Mouse (Mus musculus) midbrain, embryonic 11.5 days (tissue): ENCODE data around the gene Kcnn1. TPM values are rescaled to one million over a fixed set of nuclear protein-coding genes. Genes with fewer than 3 reads are reported as not detected.

Experiments used
- ATAC-seq: fragments of 200-750 bp; cut with Nextera tagmentation; 2 replicates; pipeline ENCODE4 v1.8.0; 2017; ENCODE audit warnings: moderate TSS enrichment, moderate library complexity; ENCODE audit not compliant: low FRiP score
- DNase-seq: peaks from one replicate; pipeline ENCODE4 v3.0.0; 2015; ENCODE audit warnings: low spot score; ENCODE audit errors: missing footprints
- H3K27ac ChIP-seq: fragments of 300-500 bp; sonication (generic); 2 replicates; pipeline ENCODE4 v1.5.1; 2014; ENCODE audit warnings: low read depth, low read length
- H3K27me3 ChIP-seq: fragments of 300-500 bp; sonication (generic); 2 replicates; pipeline ENCODE4 v1.6.1; 2014; ENCODE audit warnings: mild to moderate bottlenecking, low read length, moderate library complexity, mixed read lengths; ENCODE audit not compliant: control insufficient read depth, insufficient read depth
- H3K36me3 ChIP-seq: fragments of 300-500 bp; sonication (generic); 2 replicates; pipeline ENCODE4 v1.6.1; 2014; ENCODE audit warnings: mild to moderate bottlenecking, low read length, moderate library complexity, mixed read lengths; ENCODE audit not compliant: control insufficient read depth, insufficient read depth
- H3K4me1 ChIP-seq: fragments of 300-500 bp; sonication (generic); 2 replicates; pipeline ENCODE4 v1.6.1; 2014; ENCODE audit warnings: low read length; ENCODE audit not compliant: control insufficient read depth, insufficient read depth
- H3K4me2 ChIP-seq: fragments of 300-500 bp; sonication (generic); 2 replicates; pipeline ENCODE4 v1.6.1; 2014; ENCODE audit warnings: mild to moderate bottlenecking, moderate library complexity
- H3K4me3 ChIP-seq: fragments of 300-500 bp; sonication (generic); 2 replicates; pipeline ENCODE4 v1.5.1; 2014; ENCODE audit warnings: low read depth, low read length
- H3K9ac ChIP-seq: fragments of 300-500 bp; sonication (generic); 2 replicates; pipeline ENCODE4 v1.6.1; 2014; ENCODE audit warnings: low read length
- H3K9me3 ChIP-seq: fragments of 300-500 bp; sonication (generic); 2 replicates; pipeline ENCODE4 v1.6.1; 2016; ENCODE audit warnings: low read length; ENCODE audit not compliant: control insufficient read depth
- WGBS: fragments of 180-500 bp; shearing (Covaris S2); extraction: QIAGEN DNeasy Blood & Tissue Kit; methylation state at CpG from one replicate; pipeline ENCODE4 v1.1.7; 2014; 5-methylcytosine and 5-hydroxymethylcytosine counted together
- polyA plus RNA-seq: library from polyadenylated mRNA; unstranded; fragments of >200 nt; fragmentation: Nextera tagmentation; extraction: Ambion mirVana; gene quantifications from 2 replicates; pipeline ENCODE4 v1.2.1, GENCODE M21; 2014

The Kcnn1 gene
- polyA plus RNA-seq, 1 experiment from 2014 or later: 12.4 TPM

DNA sequence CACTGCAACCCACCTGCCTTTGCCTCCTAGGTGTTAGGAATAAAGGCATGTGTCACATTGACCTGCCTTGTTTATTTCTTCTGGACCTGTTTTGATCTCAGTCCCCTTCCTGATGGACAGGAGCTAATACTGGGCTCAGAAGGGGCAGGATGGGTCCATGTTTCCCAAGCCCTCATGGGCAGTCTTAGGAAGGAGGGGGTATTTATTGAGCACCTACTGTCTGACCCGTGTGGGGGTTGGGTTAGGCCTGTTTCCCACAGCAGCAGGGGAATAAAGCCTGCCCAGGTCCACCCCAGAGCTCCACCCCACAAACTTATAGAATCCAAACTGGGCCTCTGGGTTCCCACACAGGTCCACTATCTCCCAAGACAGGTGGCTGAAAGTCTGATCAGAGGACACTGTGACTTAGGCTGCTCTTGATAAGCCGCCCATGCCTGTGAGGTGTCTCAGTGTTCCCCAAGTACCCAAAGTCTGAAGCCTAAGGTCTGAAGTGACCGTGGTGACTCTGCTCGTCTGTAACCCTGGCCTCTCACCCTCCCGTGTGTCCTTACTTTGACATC is 19.8 kb downstream of the Kcnn1 start:
- 81% methylated on average over 5 of the region's 5 CpGs for WGBS
- Histone ChIP-seq H3K4me3 (no peak overlapping the region), H3K9me3 (no peaks in the 10 kb centered on the region), H3K9ac (no peak overlapping the region), H3K4me1 (peaks cover 6% of the 10 kb centered on the region), H3K27me3 (no peaks in the 10 kb centered on the region; the same call in 1 of the 2 replicates), H3K36me3 (no peaks in the 10 kb centered on the region), H3K4me2 (no peak overlapping the region), H3K27ac (no peak overlapping the region)
- no peak for DNase-seq
- no peak for ATAC-seq

DNA sequence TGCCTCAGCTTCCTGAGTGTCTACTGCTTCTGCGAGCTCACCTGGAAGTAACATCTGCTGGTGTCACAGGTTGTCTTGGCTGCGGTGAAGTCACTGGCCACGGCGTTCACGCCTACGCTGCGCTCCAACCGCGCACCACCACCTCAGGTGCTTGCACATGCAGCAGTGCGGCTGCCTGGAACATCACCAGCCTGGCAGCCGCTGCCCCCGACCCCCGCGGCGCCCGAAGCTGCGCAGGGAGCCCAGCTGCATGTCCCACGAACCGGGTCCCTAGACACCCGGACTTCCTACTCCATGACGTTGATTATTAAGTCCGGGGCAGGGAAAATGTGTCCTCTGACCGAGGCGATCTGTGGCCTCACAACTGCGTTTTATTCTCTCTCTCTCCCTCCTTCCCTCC is 20.6 kb downstream of the Kcnn1 start:
- WGBS: 74% methylated on average over 25 of the region's 25 CpGs
- Histone ChIP-seq H3K36me3 (no peaks in the 10 kb centered on the region), H3K4me2 (no peak overlapping the region), H3K9ac (no peak overlapping the region), H3K27ac (no peak overlapping the region; the same call in 1 of the 2 replicates), H3K4me1 (peaks cover 6% of the 10 kb centered on the region), H3K9me3 (no peaks in the 10 kb centered on the region), H3K4me3 (no peak overlapping the region), H3K27me3 (no peaks in the 10 kb centered on the region; the same call in 1 of the 2 replicates)
- ATAC-seq (no peak), DNase-seq (no peak)

DNA sequence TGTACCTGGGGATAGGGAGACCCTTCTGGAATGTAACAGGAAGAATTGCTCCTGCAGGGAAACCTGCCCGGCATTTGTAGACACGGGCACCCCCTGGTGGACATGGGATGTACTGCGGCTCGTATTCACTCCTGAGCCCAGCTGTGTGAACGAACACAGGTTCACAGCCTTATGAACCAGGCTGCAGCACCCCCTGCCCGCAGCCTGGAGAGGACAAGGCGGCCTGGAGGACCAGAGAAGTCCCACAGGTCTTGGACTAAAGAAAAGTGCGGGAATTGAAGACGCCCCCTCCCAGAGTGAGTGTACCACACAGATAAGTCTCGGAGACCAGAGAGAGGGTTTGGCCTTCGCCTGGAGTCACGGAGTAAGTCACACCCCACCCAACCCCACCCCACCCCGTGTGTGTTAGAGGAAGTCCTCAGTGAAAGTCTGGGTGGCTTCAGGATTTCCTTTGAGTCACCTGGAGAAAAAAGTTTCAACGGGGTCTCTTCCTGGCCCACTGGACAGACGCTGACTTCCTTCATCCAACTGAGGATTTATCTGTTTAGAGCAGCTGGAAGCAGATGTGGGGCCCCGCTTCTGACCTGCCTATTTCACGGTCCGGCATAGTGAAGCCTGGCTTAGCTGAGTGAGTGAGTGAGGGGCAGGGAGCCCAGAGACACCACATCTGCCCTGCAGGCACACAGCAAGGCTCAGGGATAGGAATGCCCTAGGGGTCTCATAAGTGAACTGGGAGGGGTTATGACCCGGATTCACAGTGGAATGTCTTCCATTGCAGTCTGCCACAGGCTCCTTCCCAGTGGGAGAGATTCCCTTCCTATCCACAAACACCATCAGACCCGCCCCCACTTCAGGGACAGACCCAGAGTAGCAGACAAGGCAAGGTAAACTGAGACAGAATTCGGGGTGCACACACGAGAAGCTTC is 21.6 kb downstream of the Kcnn1 start:
- no peak overlapping the region; the same call in 1 of the 2 replicates for H3K4me2 ChIP-seq
- H3K27ac ChIP-seq: no peak overlapping the region
- no peak overlapping the region for H3K4me3 ChIP-seq
- no peaks in the 10 kb centered on the region; the same call in 1 of the 2 replicates for H3K27me3 ChIP-seq
- no peak for ATAC-seq
- no peak overlapping the region; the same call in 1 of the 2 replicates for H3K9ac ChIP-seq
- H3K36me3 ChIP-seq: no peaks in the 10 kb centered on the region
- 39% methylated on average over 22 of the region's 22 CpGs for WGBS
- H3K9me3 ChIP-seq: no peaks in the 10 kb centered on the region
- peak; percentile 99 for DNase-seq
- H3K4me1 ChIP-seq: peaks cover 6% of the 10 kb centered on the region

DNA sequence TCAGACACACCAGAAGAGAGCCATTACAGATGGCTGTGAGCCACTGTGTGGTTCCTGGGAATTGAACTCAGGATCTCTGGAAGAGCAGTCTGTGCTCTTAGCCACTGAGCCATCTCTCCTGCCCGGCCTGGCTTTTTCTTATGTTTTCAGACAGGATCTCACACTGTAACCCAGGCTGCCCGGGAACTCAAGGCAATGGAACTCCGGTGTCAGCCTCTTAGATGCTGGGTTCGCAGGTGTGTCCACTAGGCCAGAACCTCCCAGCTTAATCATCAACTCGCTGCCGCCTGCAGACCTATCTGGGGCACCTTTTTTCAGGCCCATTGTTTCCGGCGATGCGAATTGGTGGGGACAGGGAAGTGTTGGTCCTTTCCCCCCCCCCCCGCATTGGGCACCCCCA is 22.5 kb downstream of the Kcnn1 start:
- Histone ChIP-seq H3K27me3 (no peaks in the 10 kb centered on the region; the same call in 1 of the 2 replicates), H3K36me3 (no peaks in the 10 kb centered on the region), H3K9ac (no peak overlapping the region), H3K4me3 (no peak overlapping the region), H3K9me3 (no peaks in the 10 kb centered on the region), H3K4me1 (peaks cover 6% of the 10 kb centered on the region), H3K27ac (no peak overlapping the region), H3K4me2 (no peak overlapping the region)
- DNase-seq: no peak
- ATAC-seq: no peak
- WGBS: 55% methylated on average over 10 of the region's 10 CpGs

DNA sequence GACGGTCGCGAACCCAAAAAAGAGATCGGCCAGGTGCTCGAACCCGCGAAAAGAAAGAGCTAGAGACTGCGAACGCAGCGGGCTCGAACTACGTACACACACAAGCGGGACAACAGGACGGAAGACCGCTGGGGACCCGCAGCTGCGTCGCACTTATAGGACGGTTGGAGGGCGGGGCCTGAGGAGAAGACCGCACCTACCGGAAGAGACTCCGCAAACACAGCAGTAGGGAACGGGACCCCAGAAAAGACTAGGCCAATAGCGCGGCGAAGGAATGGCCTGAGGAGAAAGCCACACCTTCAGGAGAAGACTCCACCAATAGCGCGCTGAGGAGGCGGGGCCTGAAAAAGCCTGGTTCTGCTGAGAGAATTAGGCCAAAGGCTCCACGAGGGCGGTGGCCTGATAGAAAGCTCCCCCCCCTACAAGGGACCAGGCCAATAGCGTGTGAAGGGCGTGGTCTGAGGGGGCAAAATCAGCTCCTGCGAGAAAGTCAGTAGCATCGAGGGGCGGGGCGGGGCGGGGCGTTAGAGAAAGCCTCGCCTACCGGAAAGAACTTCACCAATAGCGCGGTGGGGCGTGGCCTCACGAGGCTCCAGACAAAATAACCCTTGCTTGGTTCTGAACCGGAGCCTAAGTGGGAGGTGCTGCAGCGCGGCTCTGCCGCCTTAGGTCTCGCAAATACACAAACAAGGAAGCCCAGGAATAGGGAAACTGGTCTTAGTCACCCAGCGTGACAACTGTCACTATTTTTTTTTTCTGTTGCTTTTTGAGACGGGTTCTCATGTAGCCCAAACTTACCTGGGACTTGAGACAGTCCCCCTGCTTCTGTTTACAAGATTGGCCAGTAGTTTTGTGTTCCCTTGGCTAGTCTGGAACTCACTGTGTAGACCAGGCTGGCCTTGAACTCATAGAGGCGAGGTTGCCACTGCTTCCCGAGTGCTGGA is 23.4 kb downstream of the Kcnn1 start, which contains the start of gene Arrdc2:
Gene Arrdc2, minus strand, starts transcription at position 313 of the 944 bp plus-strand sequence.
- H3K4me3 ChIP-seq: peak within 1 kb of the TSS; percentile 60

DNA sequence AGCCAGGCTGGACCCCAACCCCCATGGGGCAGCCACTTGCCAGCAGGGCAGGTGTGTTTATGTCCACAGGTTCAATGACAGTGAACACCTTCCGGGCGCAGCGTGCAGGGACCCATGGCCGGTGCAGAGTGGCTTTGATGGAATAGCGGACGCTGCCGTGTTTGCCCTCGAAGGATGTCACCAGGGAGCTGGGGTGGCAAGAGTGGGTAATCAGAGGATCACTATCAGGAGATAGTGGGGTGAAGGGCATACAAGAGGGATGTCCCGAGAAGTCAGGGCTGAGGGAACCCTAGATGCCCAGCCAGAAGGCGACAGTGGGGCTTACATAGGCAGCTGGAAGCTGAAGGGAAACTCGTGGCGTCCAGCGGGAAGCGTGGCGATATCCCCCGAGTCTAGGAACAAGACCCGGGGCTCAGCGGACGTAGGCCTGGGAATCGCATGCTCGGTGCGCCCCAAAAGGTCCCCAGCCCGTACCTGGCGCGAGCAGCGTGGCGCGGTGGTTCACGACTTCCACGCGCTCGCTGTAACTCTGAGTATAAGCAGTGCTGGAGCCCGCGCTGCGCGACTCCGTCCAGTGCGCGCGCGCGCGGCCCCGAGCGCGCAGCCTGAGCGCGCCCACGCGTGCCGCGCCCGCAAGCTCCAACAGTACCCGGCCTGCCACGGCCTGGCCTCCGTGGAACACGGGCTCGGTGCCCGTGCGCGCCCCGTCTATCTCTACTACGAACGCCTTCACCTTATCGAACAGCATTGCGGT is 24.2 kb downstream of the Kcnn1 start:
- Histone ChIP-seq H3K9me3 (no peaks in the 10 kb centered on the region), H3K4me1 (peaks cover 6% of the 10 kb centered on the region), H3K36me3 (peaks cover 2% of the 10 kb centered on the region; the same call in 1 of the 2 replicates), H3K4me2 (peak overlapping the region; percentile 78), H3K27me3 (no peaks in the 10 kb centered on the region; the same call in 1 of the 2 replicates), H3K9ac (peak overlapping the region; percentile 73), H3K4me3 (peak overlapping the region; percentile 60), H3K27ac (peak overlapping the region; percentile 46; the same call in 1 of the 2 replicates)
- DNase-seq (no peak), ATAC-seq (peak; percentile 49)
- 4% methylated on average over 65 of the region's 66 CpGs for WGBS

More for the DNA sequence above, 23.4 kb downstream of the Kcnn1 start, which contains the start of gene Arrdc2:
- H3K4me2 ChIP-seq: peak within 1 kb of the TSS; percentile 78
- peak within 1 kb of the TSS; percentile 73 for H3K9ac ChIP-seq
- peak within 1 kb of the TSS; percentile 46; the same call in 1 of the 2 replicates for H3K27ac ChIP-seq
- H3K4me1 ChIP-seq: peaks cover 6% of the 10 kb centered on the region
- peak; percentile 96 for ATAC-seq
- no peaks in the 10 kb centered on the region for H3K9me3 ChIP-seq
- no peaks in the 10 kb centered on the region; the same call in 1 of the 2 replicates for H3K27me3 ChIP-seq
- H3K36me3 ChIP-seq: no peaks in the 10 kb centered on the region
- 3% methylated on average over 54 of the region's 55 CpGs for WGBS
- peak; percentile 99 for DNase-seq

DNA sequence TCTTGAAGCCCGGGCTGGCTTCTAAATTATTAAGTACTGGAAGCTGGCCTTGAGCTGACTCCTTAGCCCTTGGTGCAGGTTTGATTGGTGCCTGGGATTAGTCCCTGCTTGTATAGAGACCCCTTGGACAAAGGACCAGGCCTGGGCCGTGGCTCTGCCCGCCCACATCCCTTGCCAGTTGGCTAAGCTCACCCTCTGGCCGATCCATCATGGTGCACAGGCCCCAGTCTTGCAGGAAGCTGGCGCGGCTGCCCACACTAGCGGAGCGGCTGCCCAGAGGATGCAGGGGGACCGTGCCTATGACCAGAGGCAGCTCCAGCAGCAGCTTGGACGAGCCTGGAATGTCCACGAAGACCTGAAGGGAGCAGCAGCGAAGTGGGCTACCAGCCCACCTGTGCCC is 26.4 kb downstream of the Kcnn1 start:
- peaks cover 2% of the 10 kb centered on the region; the same call in 1 of the 2 replicates for H3K36me3 ChIP-seq
- no peak overlapping the region for H3K27ac ChIP-seq
- no peak overlapping the region for H3K9ac ChIP-seq
- H3K4me3 ChIP-seq: no peak overlapping the region
- no peak overlapping the region for H3K4me2 ChIP-seq
- no peaks in the 10 kb centered on the region; the same call in 1 of the 2 replicates for H3K27me3 ChIP-seq
- DNase-seq (no peak), ATAC-seq (no peak)
- H3K9me3 ChIP-seq: no peaks in the 10 kb centered on the region
- WGBS: 89% methylated on average over 12 of the region's 12 CpGs
- H3K4me1 ChIP-seq: peaks cover 7% of the 10 kb centered on the region

DNA sequence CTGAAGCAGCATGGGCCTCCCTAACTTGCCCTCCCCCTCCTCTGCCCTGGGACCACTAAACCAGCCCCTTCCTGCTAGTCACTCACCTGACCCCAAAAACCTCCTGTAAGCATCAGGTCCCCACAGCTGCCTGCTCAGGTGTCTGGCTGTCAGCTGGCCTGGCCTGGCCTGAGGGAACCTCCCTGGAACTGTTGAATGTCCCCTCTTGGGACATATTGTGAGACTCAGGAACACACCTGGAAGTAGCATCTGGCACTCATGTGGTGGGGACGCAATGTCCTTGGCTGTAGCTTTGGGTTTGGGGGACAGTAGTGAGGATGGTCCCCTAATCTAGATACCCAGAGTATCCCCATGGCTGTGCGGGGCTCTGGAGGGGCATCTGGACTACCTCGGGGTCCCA is 29.0 kb downstream of the Kcnn1 start:
- 92% methylated on average over 3 of the region's 3 CpGs for WGBS
- H3K27ac ChIP-seq: no peak overlapping the region
- ATAC-seq: no peak

More for the DNA sequence above, 29.0 kb downstream of the Kcnn1 start:
- Histone ChIP-seq H3K27me3 (no peaks in the 10 kb centered on the region; the same call in 1 of the 2 replicates), H3K9ac (no peak overlapping the region), H3K4me3 (no peak overlapping the region), H3K4me1 (peaks cover 7% of the 10 kb centered on the region), H3K9me3 (no peaks in the 10 kb centered on the region), H3K36me3 (peaks cover 2% of the 10 kb centered on the region; the same call in 1 of the 2 replicates), H3K4me2 (no peak overlapping the region)
- DNase-seq: no peak
